Mouse (Mus musculus): ENCODE measurements at regions not wholly inside any gene's neighbourhood (a gene's known extent, or its start where the extent isn't known, plus 50 kb on each side); places are given as distances from the start of the nearest gene placed in this dataset.

GRCm38 (mm10) chr8:79518966-79519365 is 119.6 kb upstream of the Smad1 start:
- in situ Hi-C loops (cut with MboI, MseI): no loop called here

- in situ Hi-C loops (cut with MboI, MseI): no loop called here
Measured at GRCm38 (mm10) chr8:79515282-79515783, 116.0 kb upstream of the Smad1 start.

GRCm38 (mm10) chr8:79514655-79515278 is 115.4 kb upstream of the Smad1 start:
- in situ Hi-C loops (cut with MboI, MseI): no loop called here

- in situ Hi-C loops (cut with MboI, MseI): no loop called here
Measured at GRCm38 (mm10) chr8:79508597-79508996, 109.3 kb upstream of the Smad1 start.

- in situ Hi-C loops (cut with MboI, MseI): no loop called here
Measured at GRCm38 (mm10) chr8:79505381-79505780, 106.1 kb upstream of the Smad1 start.

- in situ Hi-C loops (cut with MboI, MseI): no loop called here
Measured at GRCm38 (mm10) chr8:79503906-79504305, 104.6 kb upstream of the Smad1 start.

GRCm38 (mm10) chr8:79502062-79502461 is 102.7 kb upstream of the Smad1 start:
- in situ Hi-C loops (cut with MboI, MseI): no loop called here

GRCm38 (mm10) chr8:79501238-79501637 is 101.9 kb upstream of the Smad1 start:
- in situ Hi-C loops (cut with MboI, MseI): no loop called here

- in situ Hi-C loops (cut with MboI, MseI): no loop called here
Measured at GRCm38 (mm10) chr8:79499258-79499657, 99.9 kb upstream of the Smad1 start.

- in situ Hi-C loops (cut with MboI, MseI): no loop called here
Measured at GRCm38 (mm10) chr8:79498611-79499010, 99.3 kb upstream of the Smad1 start.

- in situ Hi-C loops (cut with MboI, MseI): no loop called here
Measured at GRCm38 (mm10) chr8:79491156-79491698, 91.9 kb upstream of the Smad1 start.

GRCm38 (mm10) chr8:79490739-79491138 is 91.4 kb upstream of the Smad1 start:
- in situ Hi-C loops (cut with MboI, MseI): no loop called here

GRCm38 (mm10) chr8:79488861-79489260 is 89.5 kb upstream of the Smad1 start:
- in situ Hi-C loops (cut with MboI, MseI): loop anchor here in 1 of 2 experiments (10.0 kb wide), 1 partner anchor 1436 kb away; no protein-coding TSS in a partner anchor

GRCm38 (mm10) chr8:79487597-79487996 is 88.3 kb upstream of the Smad1 start:
- in situ Hi-C loops (cut with MboI, MseI): loop anchor here in 1 of 2 experiments (10.0 kb wide), 1 partner anchor 1437 kb away; no protein-coding TSS in a partner anchor

GRCm38 (mm10) chr8:79479326-79479725 is 80.0 kb upstream of the Smad1 start:
- in situ Hi-C loops (cut with MboI, MseI): no loop called here

GRCm38 (mm10) chr8:79476012-79476411 is 76.7 kb upstream of the Smad1 start:
- in situ Hi-C loops (cut with MboI, MseI): no loop called here

GRCm38 (mm10) chr8:79474679-79475078 is 75.4 kb upstream of the Smad1 start:
- in situ Hi-C loops (cut with MboI, MseI): no loop called here

GRCm38 (mm10) chr8:79452101-79452500 is 52.8 kb upstream of the Smad1 start:
- in situ Hi-C loops (cut with MboI, MseI): no loop called here

- in situ Hi-C loops (cut with MboI, MseI): no loop called here
Measured at GRCm38 (mm10) chr8:79449453-79449852, 50.1 kb upstream of the Smad1 start.

Measured in T-helper 17 cell (primary cell).